Mouse (Mus musculus) intestine, embryonic 14.5 days (tissue): ENCODE results near the gene Otc. TPM values are rescaled to one million over a fixed set of nuclear protein-coding genes. Genes with fewer than 3 reads are reported as not detected.

Experiments
- ATAC-seq: fragments of 200-750 bp; cut with Nextera tagmentation; replicated peaks from 2 replicates; pipeline ENCODE4 v1.8.0; 2017; ENCODE audit warnings: low read depth, moderate number of reproducible peaks, moderate TSS enrichment, moderate library complexity; ENCODE audit not compliant: low FRiP score, low TSS enrichment
- DNase-seq: peaks from one replicate; pipeline ENCODE4 v3.0.0-alpha.2; 2018; ENCODE audit warnings: low spot score
- H3K27ac ChIP-seq: fragments of 300-500 bp; sonication (generic); 2 replicates; pipeline ENCODE4 v1.5.1; 2014; ENCODE audit warnings: low read depth, mild to moderate bottlenecking, control low read depth
- H3K27me3 ChIP-seq: fragments of 300-500 bp; sonication (generic); replicated peaks from 2 replicates; pipeline ENCODE4 v1.6.1; 2014; ENCODE audit warnings: low read length, control low read depth; ENCODE audit not compliant: control insufficient read depth, insufficient read depth
- H3K36me3 ChIP-seq: fragments of 300-500 bp; sonication (generic); 2 replicates; pipeline ENCODE4 v1.6.1; 2014; ENCODE audit warnings: low read length, control low read depth; ENCODE audit not compliant: control insufficient read depth, insufficient read depth
- H3K4me1 ChIP-seq: fragments of 300-500 bp; sonication (generic); replicated peaks from 2 replicates; pipeline ENCODE4 v1.6.1; 2014; ENCODE audit warnings: low read length, control low read depth, mixed read lengths; ENCODE audit not compliant: control insufficient read depth, insufficient read depth
- H3K4me2 ChIP-seq: fragments of 300-500 bp; sonication (generic); 2 replicates; pipeline ENCODE4 v1.6.1; 2014; ENCODE audit warnings: low read length
- H3K4me3 ChIP-seq: fragments of 300-500 bp; sonication (generic); 2 replicates; pipeline ENCODE4 v1.5.1; 2014; ENCODE audit warnings: low read depth, low read length, control low read depth, mixed read lengths
- H3K9ac ChIP-seq: fragments of 300-500 bp; sonication (generic); 2 replicates; pipeline ENCODE4 v1.6.1; 2014; ENCODE audit warnings: mild to moderate bottlenecking, low read length
- H3K9me3 ChIP-seq: fragments of 300-500 bp; sonication (generic); 2 replicates; pipeline ENCODE4 v1.6.1; 2016; ENCODE audit warnings: low read length, control low read depth; ENCODE audit not compliant: control insufficient read depth
- WGBS: fragments of 180-500 bp; shearing (Covaris S2); extraction: QIAGEN DNeasy Blood & Tissue Kit; methylation state at CpG from one replicate; pipeline ENCODE4 v1.1.7; 2014; 5-methylcytosine and 5-hydroxymethylcytosine counted together
- polyA plus RNA-seq: library from polyadenylated mRNA; unstranded; fragments of >200 nt; fragmentation: Nextera tagmentation; extraction: Ambion mirVana; gene quantifications from 2 replicates; pipeline ENCODE4 v1.2.1, GENCODE M21; 2014

The Otc gene
- polyA plus RNA-seq, 1 experiment from 2014 or later = 16.5 TPM

DNA sequence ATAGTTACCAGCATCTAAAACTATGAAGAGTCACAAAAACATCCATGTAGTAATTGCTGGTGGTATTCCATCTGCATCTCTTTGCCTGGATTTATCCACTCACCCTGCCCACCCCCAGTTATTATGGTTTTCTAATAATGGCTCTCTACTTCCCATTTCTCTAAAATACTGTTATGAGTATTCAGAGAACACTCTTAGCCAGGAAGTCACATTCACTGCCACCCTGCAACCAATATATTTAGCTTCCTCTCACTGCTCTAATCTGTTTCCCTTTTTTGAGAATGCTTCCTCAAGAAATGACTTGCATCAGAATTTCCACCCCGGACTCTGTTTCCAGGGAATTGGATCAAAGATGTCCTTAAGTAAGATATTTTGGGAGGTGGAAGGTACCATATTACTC lies 79.6 kb downstream of the Otc start:
- no peak for DNase-seq
- Histone ChIP-seq H3K9me3 (no peaks in the 10 kb centered on the region), H3K36me3 (no peaks in the 10 kb centered on the region), H3K27ac (no peak overlapping the region), H3K9ac (no peak overlapping the region), H3K4me1 (no peaks in the 10 kb centered on the region), H3K4me3 (no peak overlapping the region), H3K4me2 (no peak overlapping the region), H3K27me3 (no peaks in the 10 kb centered on the region)
- ATAC-seq = no peak
- WGBS = 91% methylated on average over 1 of the region's 1 CpGs

DNA sequence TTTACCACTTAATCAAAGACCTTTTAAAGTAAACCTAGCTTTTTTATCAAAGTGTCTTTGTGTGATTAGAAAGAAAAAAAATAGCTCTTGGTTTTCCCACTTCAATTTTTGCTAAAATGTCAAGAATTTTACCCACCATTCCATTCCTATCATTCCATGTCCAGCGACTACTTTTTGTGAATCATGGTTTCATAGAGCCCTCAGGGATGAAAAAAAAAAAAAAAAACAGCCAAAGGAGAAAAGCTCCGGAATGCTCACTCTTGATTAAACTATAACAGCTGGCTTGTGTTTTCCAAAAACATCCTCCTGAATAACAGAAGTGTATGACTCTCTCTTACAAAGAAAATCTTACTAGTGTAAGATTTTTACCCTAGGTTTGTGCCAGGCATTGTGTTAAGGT lies 84.7 kb downstream of the Otc start:
- Histone ChIP-seq H3K36me3 (no peaks in the 10 kb centered on the region), H3K4me3 (no peak overlapping the region), H3K27ac (no peak overlapping the region), H3K27me3 (no peaks in the 10 kb centered on the region), H3K4me1 (no peaks in the 10 kb centered on the region), H3K9me3 (no peaks in the 10 kb centered on the region), H3K9ac (no peak overlapping the region), H3K4me2 (no peak overlapping the region)
- WGBS = 29% methylated on average over 2 of the region's 2 CpGs
- no peak for ATAC-seq
- no peak for DNase-seq

DNA sequence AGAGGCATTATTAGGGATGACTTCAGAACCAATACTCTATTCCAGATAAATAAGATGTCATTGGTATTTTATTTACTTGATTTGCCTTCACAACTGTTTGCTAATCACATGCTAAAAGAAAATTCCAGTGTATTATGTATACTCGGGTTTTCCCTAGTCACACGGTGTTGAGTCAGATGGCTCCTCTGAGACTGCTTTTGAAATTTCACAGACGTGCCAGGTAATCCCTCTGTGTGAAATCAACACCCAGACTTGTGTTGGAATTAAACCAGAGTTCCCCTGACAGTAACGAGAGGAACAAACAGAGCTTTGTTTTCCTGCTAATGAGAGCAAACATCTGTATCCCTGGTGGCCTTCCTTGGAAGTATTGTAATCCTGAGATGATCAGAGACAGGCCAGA lies 103.8 kb downstream of the Otc start:
- no peak overlapping the region for H3K27ac ChIP-seq
- H3K4me2 ChIP-seq = no peak overlapping the region
- no peaks in the 10 kb centered on the region for H3K9me3 ChIP-seq
- no peaks in the 10 kb centered on the region for H3K36me3 ChIP-seq
- no peaks in the 10 kb centered on the region for H3K27me3 ChIP-seq
- DNase-seq (no peak), ATAC-seq (no peak)
- no peak overlapping the region for H3K4me3 ChIP-seq
- WGBS = 47% methylated on average over 4 of the region's 4 CpGs
- H3K4me1 ChIP-seq = no peaks in the 10 kb centered on the region
- no peak overlapping the region for H3K9ac ChIP-seq

Other genes with a start within 250 kb of the Otc start
- 20.5 and 25.1 TPM in 2 replicates for gene Srpx, start 134.6 kb upstream of the Otc start, polyA plus RNA-seq
- 14.6 and 16.7 TPM in 2 replicates for gene Rpgr, start 35.4 kb upstream of the Otc start, polyA plus RNA-seq
- gene Tspan7, start 232.9 kb downstream of the Otc start, polyA plus RNA-seq = 172 and 176 TPM in 2 replicates